Mouse (Mus musculus) common myeloid progenitor, adult 5-6 weeks (primary cell): Measurements from ENCODE around the gene Slc1a2. TPM values are rescaled to one million over a fixed set of nuclear protein-coding genes. Genes with fewer than 3 reads are reported as not detected.
A peak's percentile ranks its signal among the peaks of the same experiment; 100 is the strongest.

Experiments used
- ATAC-seq: replicated peaks from 2 replicates; pipeline ENCODE4 v1.8.0; 2016; ENCODE audit warnings: low read depth, mild to moderate bottlenecking, moderate TSS enrichment, inconsistent platforms; ENCODE audit not compliant: poor library complexity, severe bottlenecking
- total RNA-seq: library from RNA; stranded (forward); fragments of 200-1000, 187-1606 nt; gene quantifications from 2 replicates; pipeline ENCODE4 v1.2.3, GENCODE M21; 2017

The Slc1a2 gene
- total RNA-seq: not detected in 2 replicates

DNA sequence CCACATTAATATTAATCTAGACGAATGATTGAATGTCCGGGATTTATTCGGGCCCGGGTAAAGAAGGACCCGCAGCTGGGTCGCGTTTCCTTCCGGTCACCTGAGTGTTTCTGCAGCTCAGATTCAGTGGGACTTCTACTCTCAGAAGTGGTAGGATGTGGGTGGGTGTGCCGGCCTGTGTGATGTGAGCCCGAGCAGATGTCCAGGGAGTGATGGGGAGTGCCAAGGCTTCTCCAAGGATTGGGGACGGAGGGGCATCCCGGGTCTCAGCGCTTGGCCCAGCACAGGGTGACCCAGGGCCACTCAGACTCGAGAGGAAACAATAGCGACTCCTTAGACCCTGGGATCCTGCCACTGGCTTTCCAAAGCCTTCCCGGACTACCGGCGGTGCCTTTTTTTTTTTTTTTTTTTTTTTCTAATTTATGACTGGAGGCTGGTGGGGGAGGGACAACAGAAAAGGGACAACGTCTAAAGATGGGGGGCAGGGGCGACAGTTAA is at the start of gene Slc1a2:
TSS of gene Slc1a2 (plus strand) at position 497 of the 498 bp plus-strand sequence.
- no peak for ATAC-seq

DNA sequence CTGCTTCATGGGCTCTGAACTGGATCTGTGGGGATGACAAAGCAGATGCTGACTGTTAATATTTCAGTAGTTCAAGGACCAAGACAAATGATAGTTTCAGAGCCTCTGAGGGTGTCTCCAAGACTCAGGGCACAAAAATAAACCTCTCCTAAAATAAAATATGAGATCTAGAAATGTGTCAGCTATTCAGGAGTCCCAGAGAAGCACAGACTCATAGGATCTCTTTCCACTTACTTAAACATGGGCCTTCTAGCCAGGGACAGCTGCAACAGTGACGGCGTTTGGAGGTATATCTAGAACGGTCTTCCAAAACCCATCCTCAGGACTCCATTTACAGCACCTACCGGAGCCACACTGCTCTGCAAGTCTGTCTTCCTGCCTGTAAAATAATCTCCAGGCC is 48.0 kb upstream of the Slc1a2 start:
- ATAC-seq: no peak

DNA sequence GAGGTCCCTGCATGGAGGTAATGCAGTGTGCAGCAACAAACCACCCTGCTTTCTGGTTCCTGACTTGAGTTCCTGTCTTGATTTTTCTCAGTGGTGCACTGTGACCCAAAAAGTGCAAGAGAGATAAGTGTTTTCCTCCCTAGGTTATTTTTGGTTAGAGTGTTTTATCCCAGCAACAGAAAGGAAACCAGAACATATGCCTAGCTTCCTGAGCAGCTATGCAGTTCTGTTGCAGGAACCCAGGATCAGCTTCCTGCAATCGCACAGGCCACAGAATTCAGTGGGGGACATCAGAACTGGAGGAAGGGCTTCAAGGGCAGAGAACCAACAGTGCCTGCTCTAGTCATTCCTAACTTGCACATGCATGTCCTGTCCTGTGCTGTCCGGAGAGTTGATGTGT is 41.8 kb upstream of the Slc1a2 start:
- ATAC-seq: peak; percentile 54

DNA sequence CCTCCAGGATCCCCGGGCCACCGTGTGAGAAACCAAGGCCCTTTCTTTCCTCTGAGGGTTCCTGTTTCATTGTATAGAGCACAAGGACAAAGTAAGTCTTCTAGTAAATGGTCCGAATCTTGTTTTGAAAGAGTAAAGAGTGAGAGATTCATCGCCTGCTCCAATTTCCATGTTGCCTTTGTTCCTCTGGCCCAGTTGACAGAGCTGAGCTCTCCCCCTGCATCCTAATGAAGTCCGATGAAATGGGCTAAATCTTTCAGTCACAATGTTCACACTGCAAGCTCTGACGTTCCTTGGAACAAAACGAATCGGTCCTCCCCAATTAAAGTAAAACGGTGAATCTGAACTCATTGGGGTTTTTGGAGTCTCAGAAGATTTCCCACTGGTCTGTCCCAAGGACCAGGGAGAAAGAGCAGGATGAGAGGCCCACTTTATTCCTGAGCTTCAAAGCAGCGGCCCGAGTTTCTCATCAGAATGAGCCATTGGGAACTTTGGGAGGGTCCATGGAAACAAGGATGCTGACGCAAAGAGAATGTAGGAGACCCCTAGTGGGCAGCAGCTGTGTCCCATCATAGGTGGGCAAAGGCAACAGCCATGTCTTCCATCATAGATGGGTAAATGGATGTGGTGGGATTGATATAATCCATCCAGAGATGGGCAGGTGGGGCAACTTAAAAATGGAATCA is 37.6 kb upstream of the Slc1a2 start:
- ATAC-seq: no peak

DNA sequence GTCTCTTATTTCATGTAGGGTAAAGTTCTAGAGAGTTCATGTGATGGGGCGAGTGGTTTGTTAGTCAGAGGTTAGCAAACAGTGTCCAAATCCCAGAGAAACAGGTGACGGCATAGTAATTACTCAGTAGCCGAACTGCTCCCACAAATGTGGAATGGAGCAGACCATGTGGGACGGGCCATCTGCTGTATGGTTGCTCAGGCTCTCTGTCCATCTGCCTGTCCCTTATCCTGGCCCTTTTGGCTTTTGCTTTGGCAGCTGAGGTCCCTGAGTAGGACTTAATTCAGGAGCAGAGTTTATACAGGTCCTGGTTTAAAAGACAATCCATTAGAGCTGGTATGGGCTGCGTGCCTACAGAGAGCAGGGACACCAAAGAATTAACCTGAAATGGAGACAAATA is 36.3 kb upstream of the Slc1a2 start:
- ATAC-seq: no peak

DNA sequence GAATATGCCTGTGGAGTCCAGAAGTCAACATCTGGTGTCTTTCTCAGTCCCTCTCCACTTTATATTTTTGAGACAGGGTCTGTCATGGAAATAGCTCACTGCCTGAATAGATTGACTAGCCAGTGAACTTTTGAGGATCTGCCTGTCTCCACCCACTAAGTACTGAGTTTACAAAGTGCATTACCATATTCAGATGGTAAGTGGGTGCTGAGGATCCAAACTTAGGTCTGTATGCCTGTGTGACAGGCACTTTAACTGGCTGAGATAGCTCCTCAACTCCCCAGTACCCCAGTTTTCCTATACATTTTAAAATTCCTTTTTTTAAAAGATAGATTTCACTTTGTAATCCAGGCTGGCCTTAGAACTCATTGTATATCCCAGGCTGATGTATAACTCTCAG is 35.5 kb upstream of the Slc1a2 start:
- no peak for ATAC-seq

DNA sequence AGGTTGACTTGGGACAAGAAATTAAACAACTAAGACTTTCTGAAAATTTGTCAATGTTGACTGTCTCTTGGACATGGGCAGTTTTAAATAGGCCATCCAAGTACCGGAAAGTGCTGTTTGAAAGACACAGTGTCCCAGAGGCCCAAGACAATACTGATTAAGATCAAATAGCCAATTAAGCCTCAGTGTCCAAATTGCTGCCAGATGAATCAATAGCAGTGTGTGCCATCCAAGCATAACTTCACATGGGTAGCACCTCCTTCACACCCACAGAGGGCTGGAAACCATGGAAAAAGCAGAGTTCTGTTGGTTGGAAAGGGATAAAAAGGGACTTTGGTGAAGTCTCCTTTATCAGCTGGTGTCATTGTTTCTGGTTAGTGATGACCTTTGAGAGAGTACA is 33.9 kb upstream of the Slc1a2 start:
- ATAC-seq: no peak

DNA sequence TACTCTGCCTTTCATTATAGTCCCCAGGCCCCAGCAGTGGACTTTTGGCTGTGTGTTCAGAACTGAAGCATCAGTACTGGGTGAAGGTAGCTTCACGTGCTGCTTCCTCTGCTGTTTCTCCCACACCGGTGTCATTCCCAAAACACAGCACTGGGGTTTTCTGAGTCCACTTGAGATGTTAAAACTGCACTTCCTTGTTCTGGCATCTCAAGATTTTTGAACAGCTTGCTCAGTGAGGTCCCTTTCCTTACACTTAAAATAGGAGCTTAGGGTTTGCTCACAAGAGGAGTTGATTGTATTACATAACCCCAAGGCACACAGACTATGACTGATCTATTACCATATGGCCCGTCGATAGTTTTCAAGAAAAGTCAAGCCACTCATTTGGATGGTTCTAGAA is 26.1 kb upstream of the Slc1a2 start:
- ATAC-seq: no peak

DNA sequence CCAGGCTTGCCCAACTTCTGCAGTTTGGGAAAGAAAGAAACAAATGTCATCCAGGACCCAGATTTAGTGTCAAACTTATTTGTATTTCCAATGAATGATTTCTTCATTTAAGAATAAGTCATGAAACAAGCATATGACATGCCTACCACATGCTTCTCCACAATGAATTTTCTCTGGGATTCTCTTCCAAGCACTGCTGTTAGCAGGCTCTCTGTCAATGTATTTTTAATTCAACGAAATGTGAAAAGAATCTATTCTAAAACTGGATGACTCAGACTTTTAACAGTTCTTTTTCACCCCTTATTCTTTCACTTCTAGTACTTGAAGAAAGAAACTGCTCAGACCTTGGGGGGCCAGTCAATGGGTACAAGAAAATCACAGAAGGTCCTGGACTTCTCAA is 24.4 kb upstream of the Slc1a2 start:
- no peak for ATAC-seq

DNA sequence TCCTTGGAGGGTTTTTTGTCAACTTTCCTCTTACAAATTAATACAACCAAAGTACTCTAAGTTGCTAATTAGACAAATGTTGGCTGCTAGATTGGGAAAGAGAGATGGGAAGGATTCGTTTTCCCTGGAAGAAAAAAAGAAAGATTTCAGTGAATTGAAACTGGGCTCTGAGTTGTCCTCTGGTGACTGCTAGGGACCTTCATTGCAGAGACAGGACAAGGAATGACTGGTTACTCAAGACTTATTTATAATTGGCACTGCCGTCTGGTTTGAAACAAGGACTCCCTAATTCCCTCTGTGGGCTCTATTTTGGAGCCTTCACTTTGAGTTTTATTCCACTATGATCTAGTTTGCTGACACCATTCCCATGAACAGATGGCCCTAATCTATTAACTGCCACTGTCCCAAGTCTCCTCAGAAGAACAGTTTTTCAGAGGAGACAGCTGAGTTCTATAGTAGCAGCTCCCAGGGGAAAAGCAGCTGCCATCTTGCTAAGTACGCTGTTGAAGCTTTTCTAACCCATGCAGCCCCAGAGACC is 22.9 kb upstream of the Slc1a2 start:
- ATAC-seq: no peak

DNA sequence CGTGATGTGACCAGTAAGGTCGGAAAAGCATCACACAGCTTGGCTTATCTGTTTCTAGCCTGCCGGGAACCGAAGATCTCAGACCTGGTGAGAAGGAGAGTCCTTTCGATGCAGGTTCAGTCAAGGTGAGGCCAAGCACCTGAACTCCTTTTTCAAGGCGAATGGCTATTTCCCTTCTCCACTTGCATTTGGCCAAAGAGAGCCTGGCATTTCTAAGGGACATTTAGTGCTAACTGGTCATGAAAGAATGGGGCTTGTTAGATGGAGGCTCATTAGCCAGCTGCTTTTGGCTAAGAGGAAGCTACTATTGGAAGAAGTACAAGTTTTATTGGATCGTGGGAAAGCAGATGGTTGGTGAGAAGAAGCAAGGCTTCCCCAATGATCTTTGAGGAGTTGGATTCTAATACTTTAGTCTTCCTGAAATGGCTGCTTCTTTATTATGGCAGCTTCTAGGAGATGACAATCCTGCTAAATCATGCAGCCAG is 22.3 kb upstream of the Slc1a2 start:
- no peak for ATAC-seq

DNA sequence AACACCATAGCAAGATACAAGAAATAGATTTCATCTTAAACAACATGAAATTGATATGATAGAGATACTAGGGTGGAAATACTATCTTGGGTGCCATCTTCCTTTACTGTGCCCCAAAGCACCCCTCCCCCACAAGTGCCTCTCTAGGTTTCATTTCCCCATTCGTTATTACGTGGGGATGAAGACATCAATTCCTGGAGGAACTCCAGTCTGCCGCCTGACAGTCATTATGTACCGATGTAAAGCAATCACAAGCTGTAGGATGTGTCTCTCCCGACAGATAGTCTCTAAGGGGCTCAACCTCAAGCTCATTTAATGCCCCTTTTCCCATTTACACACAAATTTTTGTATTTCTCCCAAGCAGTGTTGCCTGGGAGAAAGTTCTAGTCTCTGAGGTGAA is 20.3 kb upstream of the Slc1a2 start:
- peak; percentile 68 for ATAC-seq

DNA sequence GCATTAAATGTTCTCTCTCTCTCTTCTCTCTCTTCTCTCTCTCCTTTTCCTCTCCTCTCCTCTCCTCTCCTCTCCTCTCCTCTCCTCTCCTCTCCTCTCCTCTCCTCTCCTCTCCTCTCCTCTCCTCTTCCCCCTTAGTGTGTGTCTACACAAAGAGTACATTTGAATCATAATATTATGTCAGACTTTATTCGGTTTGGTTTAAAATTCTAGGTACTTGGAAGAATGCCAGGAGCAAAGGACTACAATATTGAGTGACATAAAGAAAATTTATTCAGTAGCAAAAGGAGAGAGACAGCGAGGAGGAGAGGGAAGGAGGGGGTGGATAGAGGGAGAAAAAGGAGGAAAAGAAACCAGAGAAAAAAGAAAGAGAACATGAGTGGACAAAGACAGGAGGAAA is 19.8 kb upstream of the Slc1a2 start:
- ATAC-seq: no peak

DNA sequence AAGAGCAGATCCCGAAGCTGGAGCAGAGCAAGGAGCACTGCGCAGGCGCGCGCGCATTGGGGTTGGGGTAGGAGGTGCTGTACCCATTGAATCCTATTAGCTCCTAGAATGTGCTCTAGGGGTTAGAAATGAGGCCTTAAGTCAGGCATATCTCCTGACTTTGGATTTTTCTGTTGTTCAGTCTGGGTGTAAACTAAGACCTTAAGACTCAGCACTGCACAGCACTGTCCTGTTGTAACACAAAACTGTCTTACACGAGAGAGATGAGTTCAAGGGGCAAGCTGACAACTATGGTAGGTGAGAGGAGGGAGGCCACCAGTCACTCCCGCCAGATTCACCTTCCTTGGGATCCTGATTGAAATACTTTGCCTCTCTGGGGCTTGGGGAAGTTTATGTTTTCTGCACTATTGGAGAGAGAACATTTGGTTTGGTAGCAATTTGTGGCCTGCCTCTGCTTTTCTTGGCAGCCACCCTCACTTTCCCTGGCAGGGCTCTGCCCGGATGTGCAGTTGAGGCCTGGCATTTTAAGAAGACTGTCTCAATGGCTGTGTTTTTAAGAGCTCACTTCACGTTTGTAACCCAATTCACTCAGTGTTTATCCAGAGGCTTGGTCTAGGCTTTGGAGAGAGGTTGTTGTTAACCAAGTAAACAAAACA is 9.5 kb upstream of the Slc1a2 start:
- no peak for ATAC-seq

DNA sequence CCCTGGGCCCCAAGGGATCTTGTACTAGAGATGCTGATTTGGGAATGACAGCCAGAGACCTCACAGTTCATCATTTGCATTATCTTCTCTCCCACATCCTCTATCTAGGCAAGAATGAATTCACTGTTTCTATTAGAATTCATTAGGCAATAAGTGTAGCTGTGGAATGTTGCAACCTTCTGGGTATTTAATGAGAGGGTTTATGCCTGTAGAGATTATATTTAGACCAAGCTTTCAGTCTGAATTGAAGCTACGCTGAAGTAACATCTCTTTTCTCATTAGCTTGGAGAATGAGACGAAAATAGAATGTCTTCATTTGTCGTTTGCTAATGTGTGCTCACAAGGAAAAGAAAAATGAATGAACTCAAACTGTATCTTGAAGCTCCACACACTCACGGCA is 8.1 kb upstream of the Slc1a2 start:
- ATAC-seq: no peak

DNA sequence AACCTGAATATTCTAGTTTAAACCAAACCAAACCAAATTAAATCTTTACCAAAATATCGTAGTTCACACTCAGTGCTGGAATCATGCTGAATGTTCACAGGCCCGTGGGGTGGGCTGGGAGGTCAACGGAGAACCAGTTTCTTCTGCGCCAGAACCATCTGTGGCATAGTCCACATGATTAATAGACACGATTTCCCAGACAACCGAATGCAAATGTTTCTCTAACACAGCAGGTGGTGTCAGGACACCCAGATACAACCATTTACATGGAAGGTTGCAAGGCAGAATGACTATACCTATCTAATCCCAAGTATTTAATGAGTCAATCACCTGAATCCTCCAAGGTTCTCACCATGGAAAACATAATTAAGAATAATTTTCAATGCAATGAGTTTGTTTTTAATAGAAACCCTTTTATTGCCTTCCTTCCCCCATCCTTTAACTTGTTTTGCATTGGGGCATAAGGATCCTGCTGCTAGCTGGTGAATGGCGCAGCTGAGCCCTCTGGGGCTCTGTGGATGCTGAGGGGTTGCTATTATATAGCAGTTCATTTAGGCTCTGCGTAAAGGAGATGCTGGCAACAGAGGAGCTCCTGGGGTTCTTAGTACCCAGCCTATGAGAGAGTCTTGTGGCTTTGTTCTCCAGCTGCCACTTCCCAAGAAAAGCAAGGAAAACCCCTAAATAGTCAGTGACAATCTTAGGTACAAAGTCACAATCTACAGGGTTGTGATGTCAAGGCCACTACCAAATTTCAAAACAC is 2.3 kb upstream of the Slc1a2 start:
- no peak for ATAC-seq

DNA sequence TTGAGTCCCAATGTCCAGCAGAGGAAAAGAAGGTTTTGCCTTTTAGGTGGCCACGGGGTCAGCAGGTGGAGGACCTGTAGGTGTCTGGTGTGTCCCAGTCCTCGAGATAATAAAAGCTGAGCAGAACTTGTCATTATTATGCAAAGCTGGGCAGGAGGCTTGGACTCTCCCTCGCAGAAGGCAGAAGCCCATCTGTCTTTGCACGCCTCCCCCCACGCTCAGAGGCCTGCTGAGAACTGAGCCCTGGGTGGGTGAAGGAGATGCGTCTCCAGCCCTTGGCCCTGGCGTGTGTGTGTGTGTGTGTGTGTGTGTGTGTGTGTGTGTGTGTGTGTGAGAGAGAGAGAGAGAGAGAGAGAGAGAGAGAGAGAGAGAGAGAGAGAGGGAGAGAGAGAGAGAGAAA is 733 bp upstream of the Slc1a2 start:
- ATAC-seq: no peak

DNA sequence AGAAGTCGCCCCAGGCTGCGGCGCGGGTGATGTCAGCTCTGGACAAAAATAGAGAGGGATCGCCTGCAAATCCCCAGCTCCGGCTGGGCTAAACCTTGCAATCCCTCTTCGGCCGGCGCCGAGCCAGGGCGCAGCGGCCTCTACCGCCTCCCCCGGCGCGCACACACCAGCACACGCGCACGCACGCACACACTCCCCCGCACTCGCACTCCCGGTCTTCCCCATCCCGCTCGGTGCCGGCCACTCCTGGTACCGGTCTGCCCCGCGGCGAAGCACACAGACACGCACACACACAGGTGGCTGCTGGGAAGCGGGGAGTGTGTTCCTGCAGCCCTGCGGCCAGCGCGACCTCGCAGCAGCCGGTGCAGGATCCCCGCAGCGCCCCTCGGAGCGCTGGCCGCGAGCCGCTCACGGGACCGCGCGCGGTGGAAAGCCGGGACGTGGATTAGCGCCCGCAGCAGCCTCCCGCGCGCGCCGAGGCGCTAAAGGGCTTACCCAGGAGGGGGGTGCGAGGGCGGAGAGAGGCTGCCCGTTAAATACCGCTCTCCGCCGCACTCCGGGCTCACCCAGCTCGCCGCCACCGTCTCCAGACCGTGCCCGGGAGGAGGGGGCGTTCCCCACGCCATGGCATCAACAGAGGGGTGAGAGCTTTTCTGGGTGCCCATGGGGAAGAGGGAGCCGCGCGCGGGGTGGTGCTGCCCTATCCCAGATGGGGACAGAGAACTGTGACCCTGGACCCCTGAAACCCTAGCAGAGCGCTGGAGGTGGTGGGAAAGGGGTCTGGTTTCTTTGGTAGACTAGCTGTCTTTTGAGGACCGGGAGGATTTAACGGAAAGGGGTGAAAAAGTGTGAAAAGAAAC is 432 bp downstream of the Slc1a2 start:
- peak; percentile 54; the same call in 1 of the 2 replicates for ATAC-seq

DNA sequence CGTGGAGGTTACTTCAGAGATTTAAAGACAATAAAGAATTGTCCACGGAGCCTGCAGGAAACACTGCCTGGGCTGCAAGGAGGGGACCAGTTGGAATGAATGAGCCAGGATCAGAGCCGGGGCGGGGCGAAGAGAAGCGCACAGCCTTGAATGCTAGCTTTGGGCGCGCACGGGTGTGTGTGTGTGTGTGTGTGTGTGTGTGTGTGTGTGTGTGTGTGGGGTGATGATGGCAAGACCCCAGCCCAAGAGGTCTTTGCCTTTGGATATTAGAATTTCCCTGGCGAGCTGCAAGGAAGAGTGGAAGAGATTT is 1.0 kb downstream of the Slc1a2 start:
- no peak for ATAC-seq

DNA sequence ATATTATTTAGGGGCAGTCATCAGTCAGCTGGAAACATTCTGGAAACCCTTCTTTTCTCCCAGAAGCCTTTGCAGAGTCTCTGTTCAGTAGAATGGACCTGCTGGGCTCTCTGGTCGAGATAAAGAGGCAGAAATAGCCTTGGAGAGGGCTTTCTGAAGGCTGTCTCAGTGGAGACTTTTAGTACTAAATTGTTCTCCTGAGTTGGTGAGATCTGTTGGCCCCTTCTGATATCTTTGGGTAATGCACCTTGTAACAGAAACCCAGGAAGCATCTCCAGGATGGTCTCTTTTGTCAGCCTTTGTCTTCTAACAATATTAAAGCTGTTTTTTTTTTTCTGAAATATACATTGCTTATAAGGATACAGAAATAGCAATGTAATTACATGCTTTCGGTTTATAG is 2.6 kb downstream of the Slc1a2 start:
- ATAC-seq: no peak
